Mouse (Mus musculus) embryonic fibroblast, embryonic 13.5 days (primary cell): ENCODE measurements around the gene Thoc2. TPM values are rescaled to one million over a fixed set of nuclear protein-coding genes. Genes with fewer than 3 reads are reported as not detected.
A peak's percentile ranks its signal among the peaks of the same experiment; 100 is the strongest.
"Not testable (repeated sequence)": the region's sequence is repeated elsewhere in the genome, so short reads cannot be mapped to it uniquely, and the experiment has no call there.

Experiments
- H3K27ac ChIP-seq: 2 replicates; pipeline ENCODE4 v1.5.1; 2012; ENCODE audit warnings: low read length, control low read depth, inconsistent platforms; ENCODE audit not compliant: insufficient read depth
- H3K4me1 ChIP-seq: 2 replicates; pipeline ENCODE4 v1.6.1; 2011; ENCODE audit warnings: low read length; ENCODE audit not compliant: control insufficient read depth, insufficient read depth
- H3K4me3 ChIP-seq: 2 replicates; pipeline ENCODE4 v1.5.1; 2011; ENCODE audit warnings: mild to moderate bottlenecking, control low read depth, low read length; ENCODE audit not compliant: insufficient read depth
- CTCF ChIP-seq: IDR thresholded peaks from 2 replicates; pipeline ENCODE4 v1.5.1; 2011; ENCODE audit warnings: mild to moderate bottlenecking, control low read depth, low read length, moderate library complexity, borderline replicate concordance; ENCODE audit not compliant: insufficient read depth
- POLR2A ChIP-seq: IDR thresholded peaks from 2 replicates; pipeline ENCODE4 v1.6.1; 2011; ENCODE audit warnings: low read depth, mild to moderate bottlenecking, control low read depth, low read length, moderate library complexity
- polyA plus RNA-seq: library from polyadenylated mRNA; stranded (reverse); fragments of >200 nt; gene quantifications from 2 replicates; pipeline ENCODE4 v1.2.4, GENCODE M21; 2011; ENCODE audit warnings: low read depth; ENCODE audit not compliant: missing spikeins, insufficient read length

The Thoc2 gene
- polyA plus RNA-seq = 91.7 and 102 TPM in 2 replicates

DNA sequence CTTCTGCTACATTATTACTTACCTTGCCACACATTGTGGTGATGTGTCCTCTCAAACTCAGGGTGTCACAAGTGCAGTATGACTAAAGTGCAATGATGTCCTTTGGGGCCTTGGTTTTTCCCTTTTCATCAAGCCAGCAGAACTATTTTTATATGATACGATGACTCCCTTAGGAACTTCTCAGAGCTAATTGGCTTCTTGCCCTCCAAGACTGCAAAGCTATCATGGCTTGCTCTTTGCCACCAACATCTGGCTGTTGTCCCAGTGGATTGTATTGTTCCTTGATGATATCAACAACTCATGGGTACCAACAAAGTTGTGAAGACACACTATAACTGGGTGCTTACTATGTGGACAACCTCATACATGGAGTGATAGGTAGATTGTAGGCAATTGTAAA is at the start of gene Thoc2:
Gene Thoc2 (minus strand): TSS at position 101 of the 400 bp plus-strand sequence.
- Histone ChIP-seq H3K4me1 (no peaks in the 10 kb centered on the region), H3K4me3 (no peak within 1 kb of the TSS), H3K27ac (no peak within 1 kb of the TSS)
- TF ChIP-seq CTCF = no peak
- TF ChIP-seq POLR2A = no peak

DNA sequence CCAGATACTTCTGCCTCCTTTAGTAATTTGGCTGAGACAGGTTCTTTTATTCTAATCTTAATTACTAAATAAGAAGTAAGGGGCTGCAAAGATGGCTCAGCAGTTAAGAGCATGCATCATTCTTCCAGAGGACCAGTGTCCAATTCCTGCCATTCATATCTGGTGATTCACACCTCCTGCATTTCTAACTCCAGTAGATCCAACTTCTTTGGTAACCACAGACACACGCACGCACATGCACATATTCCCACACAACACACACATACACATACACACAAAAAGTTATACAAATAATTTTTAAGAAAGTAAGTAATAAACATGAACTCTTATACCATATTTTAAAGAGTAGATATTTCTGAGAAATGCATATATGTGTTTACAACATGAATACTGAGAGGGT is 49.6 kb upstream of the Thoc2 start:
- Histone ChIP-seq H3K27ac (peak overlapping the region; percentile 86), H3K4me3 (no peak overlapping the region), H3K4me1 (peaks cover 4% of the 10 kb centered on the region; the same call in 1 of the 2 replicates)
- TF ChIP-seq POLR2A (no peak), CTCF (no peak)

DNA sequence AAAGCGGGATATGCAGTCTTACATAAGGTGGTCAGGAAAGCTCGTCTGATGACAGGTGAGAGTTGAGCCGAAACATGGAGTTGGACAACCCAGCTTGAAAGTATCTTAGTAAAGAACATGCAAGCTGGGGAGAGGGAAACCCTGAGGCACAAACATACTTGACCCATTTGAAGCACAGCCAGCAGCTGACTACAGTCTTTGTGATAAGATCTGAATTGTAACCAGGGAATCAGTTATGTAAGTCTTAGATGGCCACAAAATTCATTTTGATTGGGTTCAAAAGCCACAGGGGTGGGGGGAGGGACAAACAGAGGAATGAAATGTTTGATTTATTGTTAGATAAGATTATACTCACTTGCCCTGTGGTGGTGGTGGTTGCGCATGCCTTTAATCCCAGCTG is 48.9 kb upstream of the Thoc2 start:
- Histone ChIP-seq H3K4me3 (no peak overlapping the region), H3K4me1 (peaks cover 4% of the 10 kb centered on the region; the same call in 1 of the 2 replicates), H3K27ac (peak overlapping the region; percentile 52)
- TF ChIP-seq POLR2A (no peak), CTCF (no peak)

DNA sequence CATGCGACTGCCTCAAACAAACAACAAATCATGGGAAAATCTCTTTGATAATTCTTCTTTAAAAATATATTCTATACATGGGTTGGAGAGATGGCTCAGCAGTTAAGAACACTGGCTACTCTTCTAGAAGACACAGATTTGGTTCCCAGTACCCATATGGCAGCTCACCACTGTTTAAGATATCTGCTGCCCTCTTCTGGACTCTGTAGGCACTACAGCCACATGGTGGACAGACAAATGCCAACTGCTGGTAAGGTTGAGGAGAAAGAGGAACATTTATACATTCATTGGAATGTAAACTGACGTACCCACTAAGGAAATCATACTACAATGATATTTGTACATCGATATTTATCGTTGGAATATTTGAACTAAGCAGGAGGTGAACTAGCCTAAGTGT is 36.7 kb upstream of the Thoc2 start:
- Histone ChIP-seq H3K4me3 (no peak overlapping the region), H3K27ac (no peak overlapping the region), H3K4me1 (no peaks in the 10 kb centered on the region)
- TF ChIP-seq CTCF (no peak), POLR2A (no peak)

DNA sequence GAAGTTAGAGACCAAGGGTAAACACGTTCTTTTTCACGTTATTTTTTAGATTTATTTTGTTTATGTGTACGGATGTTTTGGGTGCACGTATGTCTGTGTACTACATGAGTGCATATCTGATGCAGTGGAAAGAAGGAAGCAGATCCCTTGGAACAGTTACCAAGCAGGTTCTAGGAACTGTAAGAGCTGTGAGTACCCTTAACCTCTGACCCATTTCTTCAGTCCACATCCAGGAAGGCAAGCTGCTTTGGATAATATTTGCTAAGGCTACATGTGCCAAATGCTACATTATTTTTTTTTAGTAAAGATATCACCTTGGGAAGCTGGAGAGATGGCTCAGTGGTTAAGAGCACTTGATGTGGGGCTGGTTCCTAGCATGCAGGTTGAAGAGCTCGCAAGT is 21.4 kb upstream of the Thoc2 start:
- Histone ChIP-seq H3K4me1 (no peaks in the 10 kb centered on the region), H3K27ac (no peak overlapping the region), H3K4me3 (no peak overlapping the region)
- TF ChIP-seq POLR2A (no peak), CTCF (no peak)

DNA sequence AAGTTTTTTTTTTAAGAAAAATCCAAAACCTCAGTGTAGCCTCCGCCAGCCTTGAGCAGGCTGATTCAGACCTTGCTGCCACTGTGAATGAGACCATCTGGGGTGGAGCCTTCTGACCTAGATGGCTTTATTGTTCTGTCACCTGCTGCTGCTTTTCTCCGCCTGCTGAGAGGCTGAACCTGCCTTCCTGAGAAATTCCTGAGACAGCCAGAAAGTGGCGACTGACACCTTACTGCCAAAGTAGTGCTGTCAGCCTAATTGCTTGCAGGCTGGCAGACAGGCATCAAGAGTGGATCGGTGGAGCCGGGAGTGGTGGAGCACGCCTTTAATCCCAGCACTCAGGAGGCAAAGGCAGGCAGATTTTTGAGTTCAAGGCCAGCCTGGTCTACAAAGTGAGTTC is 11.3 kb upstream of the Thoc2 start:
- not testable (repeated sequence) for H3K4me1 ChIP-seq, H3K27ac ChIP-seq, H3K4me3 ChIP-seq

DNA sequence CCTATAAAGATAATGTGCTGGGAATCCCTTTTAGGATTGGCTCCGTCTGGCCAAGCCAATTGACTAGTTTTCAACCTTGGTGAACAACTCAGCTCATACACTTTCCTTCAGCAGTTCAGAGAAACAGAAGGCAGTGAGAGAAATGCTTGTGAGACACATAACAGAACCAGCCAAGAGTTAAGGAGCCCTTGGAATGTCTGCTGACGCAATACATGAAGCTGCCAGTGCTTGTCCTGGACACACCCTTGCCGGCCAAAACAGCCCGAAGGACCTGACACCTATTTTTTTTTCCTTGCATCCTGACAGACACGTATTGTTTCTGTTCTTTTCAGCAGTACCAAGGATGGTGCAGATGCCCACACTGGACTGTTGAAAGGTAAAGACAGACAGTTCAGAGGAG is 4.2 kb upstream of the Thoc2 start:
- Histone ChIP-seq H3K4me3 (no peak overlapping the region), H3K27ac (no peak overlapping the region), H3K4me1 (no peaks in the 10 kb centered on the region)
- TF ChIP-seq CTCF = no peak
- TF ChIP-seq POLR2A = no peak

DNA sequence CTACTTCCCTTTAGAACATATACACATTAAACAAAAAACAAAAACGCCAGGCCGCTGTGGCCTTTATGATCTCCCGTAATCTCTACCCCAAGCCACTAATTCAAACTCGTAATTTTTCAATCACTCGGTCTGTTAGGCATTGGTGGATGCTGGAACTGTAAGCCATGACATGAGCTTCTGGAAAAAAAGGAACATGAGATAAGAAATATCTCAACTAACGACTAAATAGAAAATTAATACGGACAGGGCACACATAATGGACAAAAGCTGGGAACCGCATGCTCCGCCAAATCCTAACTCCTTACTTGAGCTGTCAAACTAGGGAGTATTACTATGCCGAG is 8.4 kb downstream of the Thoc2 start:
- TF ChIP-seq POLR2A (peak; percentile 37; the same call in 1 of the 2 replicates), CTCF (no peak)
- no peak overlapping the region for H3K4me3 ChIP-seq
- peak overlapping the region; percentile 20; the same call in 1 of the 2 replicates for H3K27ac ChIP-seq
- H3K4me1 ChIP-seq = no peaks in the 10 kb centered on the region

DNA sequence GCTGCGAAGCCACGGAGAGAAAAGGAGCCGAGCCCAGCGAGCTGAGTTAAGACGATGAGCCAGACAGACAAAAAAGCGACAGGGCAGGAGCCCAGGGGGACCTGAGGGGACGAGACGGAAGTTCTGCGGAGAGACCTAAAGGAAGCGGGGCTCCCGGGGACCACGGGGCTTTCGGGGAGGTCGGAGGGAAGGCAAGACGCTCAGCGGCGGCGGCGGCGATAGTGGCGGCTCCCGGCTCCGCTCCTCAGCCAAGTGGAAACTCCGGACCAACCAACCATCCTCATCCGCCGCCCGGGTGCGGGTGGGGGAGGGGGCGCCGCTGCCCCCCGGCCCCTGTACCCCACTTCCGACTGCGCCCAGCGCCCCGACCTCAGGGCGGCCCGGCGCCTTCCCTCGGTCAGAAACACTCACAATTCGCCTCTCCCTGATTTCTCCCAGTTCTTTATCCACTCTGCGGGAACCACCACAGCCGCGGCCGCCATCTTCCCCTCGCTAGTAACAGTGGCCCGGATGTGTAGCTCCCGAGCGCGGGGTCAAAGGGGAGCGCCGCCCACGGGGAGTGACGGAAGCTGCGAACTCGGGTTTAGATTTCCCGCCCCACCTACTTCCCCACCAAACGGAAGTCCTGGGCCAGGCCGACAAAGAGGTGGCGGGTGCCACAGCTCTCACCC is 8.9 kb downstream of the Thoc2 start:
- no peaks in the 10 kb centered on the region for H3K4me1 ChIP-seq
- TF ChIP-seq POLR2A (peak; percentile 61; the same call in 1 of the 2 replicates), CTCF (no peak)
- H3K27ac ChIP-seq = peak overlapping the region; percentile 54; the same call in 1 of the 2 replicates
- peak overlapping the region; percentile 73 for H3K4me3 ChIP-seq

DNA sequence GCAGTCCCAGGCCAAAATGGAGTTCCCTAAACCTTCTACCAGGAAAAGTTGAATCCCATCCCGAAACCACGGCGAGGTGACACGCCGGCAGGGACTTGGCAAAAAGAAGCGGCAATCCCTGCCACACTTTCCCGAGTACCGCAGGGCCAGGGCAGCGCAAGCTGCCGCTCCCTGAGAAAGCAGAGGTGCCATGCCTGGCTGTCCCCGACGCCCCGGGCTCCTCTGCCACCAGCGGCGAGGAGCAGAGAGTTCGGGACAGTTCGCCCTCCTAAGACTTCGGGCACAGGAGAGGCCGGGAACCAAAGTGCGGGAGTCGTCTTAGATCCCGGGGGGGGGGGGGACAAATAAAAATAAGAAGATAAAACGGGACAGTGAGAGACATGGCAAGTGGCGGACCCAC is 9.5 kb downstream of the Thoc2 start:
- TF ChIP-seq CTCF (no peak), POLR2A (no peak)
- H3K27ac ChIP-seq = no peak overlapping the region
- no peaks in the 10 kb centered on the region for H3K4me1 ChIP-seq
- H3K4me3 ChIP-seq = peak overlapping the region; percentile 73

DNA sequence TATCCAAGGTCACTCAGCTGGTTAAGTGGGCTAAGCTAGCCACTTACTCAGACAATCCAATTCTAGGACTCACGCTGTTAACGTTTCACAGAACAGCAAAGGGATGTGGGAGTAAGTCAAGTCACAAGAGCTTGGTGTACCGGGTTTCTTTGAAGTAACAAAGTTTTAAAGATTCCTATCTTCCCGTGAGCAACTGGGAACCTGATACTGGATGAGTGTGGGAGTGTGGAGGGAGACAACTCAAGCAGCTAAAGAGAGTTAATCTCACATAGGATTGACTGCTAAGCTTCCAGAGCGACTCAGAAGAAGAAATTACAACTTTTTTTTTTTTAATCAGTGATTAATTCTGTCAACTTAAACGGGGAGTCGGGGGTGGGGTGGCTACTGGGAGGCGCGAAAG is 10.0 kb downstream of the Thoc2 start:
- Histone ChIP-seq H3K4me1 (no peaks in the 10 kb centered on the region), H3K4me3 (peak overlapping the region; percentile 73), H3K27ac (no peak overlapping the region)
- TF ChIP-seq CTCF (no peak), POLR2A (no peak)
